In genomic region chr17:27989807-27990542, GRCm38 (mm10) we compare ENCODE assay signal across 8 mouse cellular contexts.
A peak's percentile ranks its signal among the peaks of the same experiment; 100 is the strongest.
DNase-seq lines count a peak whose midpoint lies in the region; ATAC-seq lines count a peak whose summit lies in the region.

No protein-coding gene starts in this region.

- H3K9me3 ChIP-seq in hindbrain, embryonic 15.5 days, result no peaks in the 10 kb centered on the region

- WGBS in hindbrain, embryonic 15.5 days, result 47% methylated on average over 15 of the region's 15 CpGs

- no peak overlapping the region for H3K4me3 ChIP-seq in hindbrain, embryonic 15.5 days

- H3K9ac ChIP-seq in hindbrain, embryonic 15.5 days, result no peak overlapping the region

- H3K36me3 ChIP-seq in hindbrain, embryonic 15.5 days, result peaks cover 16% of the 10 kb centered on the region; the same call in 1 of the 2 replicates

- H3K27ac ChIP-seq in hindbrain, embryonic 15.5 days (replicated peaks), result no peak overlapping the region

- no peaks in the 10 kb centered on the region for H3K4me1 ChIP-seq in hindbrain, embryonic 15.5 days (replicated peaks)

- peak; percentile 71; the same call in 1 of the 2 replicates for ATAC-seq in hindbrain, embryonic 15.5 days (ENCODE audit: low FRiP score, low read depth)
- peak; percentile 84 for ATAC-seq in megakaryocyte-erythroid progenitor cell, adult 5-6 weeks (replicated peaks; ENCODE audit: low FRiP score, low TSS enrichment, poor library complexity, severe bottlenecking)

- DNase-seq in T-cell, adult 2 months (ENCODE audit: low spot score), result peak; percentile 84
- DNase-seq in cerebellum, adult 9-11 months, result peak; percentile 78
- peak; percentile 65 to 69 for DNase-seq in frontal cortex, postnatal 10 days (ENCODE audit: low spot score in 2 of 2)
- DNase-seq in left cerebral cortex, adult 11 months (ENCODE audit: low spot score), result peak; percentile 87
- peak; percentile 64 to 74 for DNase-seq in right cerebral cortex, postnatal 36 days (ENCODE audit: low spot score in 2 of 2)
- DNase-seq in yolk sac, embryonic 10.5 days (ENCODE audit: low spot score), result peak; percentile 69

- no peak overlapping the region for H3K4me2 ChIP-seq in hindbrain, embryonic 15.5 days

- no peaks in the 10 kb centered on the region for H3K27me3 ChIP-seq in hindbrain, embryonic 15.5 days
